Mouse (Mus musculus) embryonic fibroblast, embryonic 13.5 days (primary cell): ENCODE data around the gene Kcnj5.

Experiments
- CTCF ChIP-seq: IDR thresholded peaks from 2 replicates; pipeline ENCODE4 v1.5.1; 2011; ENCODE audit warnings: mild to moderate bottlenecking, control low read depth, low read length, moderate library complexity, borderline replicate concordance; ENCODE audit not compliant: insufficient read depth
- POLR2A ChIP-seq: IDR thresholded peaks from 2 replicates; pipeline ENCODE4 v1.6.1; 2011; ENCODE audit warnings: low read depth, mild to moderate bottlenecking, control low read depth, low read length, moderate library complexity

- no peak for TF ChIP-seq POLR2A
- TF ChIP-seq CTCF, result no peak
These were observed 13.0 kb downstream of the Kcnj5 start for GRCm38 (mm10) chr9:32331162-32331561.
